ENCODE assay signal across 9 mouse cellular contexts in genomic region chr13:71507956-71508401, GRCm38 (mm10).
DNase-seq lines count a peak whose midpoint lies in the region; ATAC-seq and TF ChIP-seq lines count a peak whose summit lies in the region.
"Had no signal": no experiment of that assay in that cellular context is flagged by ENCODE, and none has a peak within 500 bp of the region (broad histone marks: within the 10 kb centered on the region; RNA-seq: fewer than 3 reads in every experiment).

No protein-coding gene starts in this region.

- 10% methylated on average over 9 of the region's 9 CpGs for WGBS in hindbrain, embryonic 11.5 days
- WGBS in stomach, postnatal 0 days, result 13% methylated on average over 9 of the region's 9 CpGs

- no peaks in the 10 kb centered on the region for H3K36me3 ChIP-seq in hindbrain, embryonic 11.5 days (ENCODE audit: control insufficient read depth, insufficient read depth, low read length)
- no peaks in the 10 kb centered on the region for H3K36me3 ChIP-seq in stomach, postnatal 0 days (ENCODE audit: control insufficient read depth, insufficient read depth, low read length)
- H3K36me3 ChIP-seq: lung, embryonic 15.5 days had no signal

- peak overlapping the region; percentile 19 for H3K4me2 ChIP-seq in hindbrain, embryonic 11.5 days (replicated peaks; ENCODE audit: low read depth, low read length)
- H3K4me2 ChIP-seq in stomach, postnatal 0 days (replicated peaks; ENCODE audit: low read depth), result no peak overlapping the region
- H3K4me2 ChIP-seq: lung, embryonic 15.5 days had no signal

- no peak overlapping the region for H3K9ac ChIP-seq in hindbrain, embryonic 11.5 days (ENCODE audit: low read depth, low read length)
- no peak overlapping the region for H3K9ac ChIP-seq in stomach, postnatal 0 days (ENCODE audit: low read length)
- H3K9ac ChIP-seq: lung, embryonic 15.5 days had no signal

- peaks cover 5% of the 10 kb centered on the region; the same call in 1 of the 2 replicates for H3K4me1 ChIP-seq in hindbrain, embryonic 11.5 days (replicated peaks; ENCODE audit: control insufficient read depth, insufficient read depth, low read length)
- 0 out of 2 replicates have a peak, but pooled peaks cover 4% of the 10 kb centered on the region for H3K4me1 ChIP-seq in stomach, postnatal 0 days (replicated peaks; ENCODE audit: control insufficient read depth, insufficient read depth)

- intact Hi-C loops in heart, postnatal 25 days (cut with DNase I), result no loop called here

- peak; percentile 53 to 61 for DNase-seq in right cerebral cortex, postnatal 10 days (ENCODE audit: low spot score in 2 of 2)
- DNase-seq in right cerebral cortex, postnatal 25 days, result no peak
- peak; percentile 48 for DNase-seq in hindbrain, embryonic 11.5 days (ENCODE audit: low spot score)
- peak; percentile 43 to 71 for DNase-seq in kidney, postnatal 4 days
- DNase-seq in stomach, postnatal 0 days (ENCODE audit: low spot score), result peak; percentile 21
- DNase-seq in urinary bladder, postnatal 14 days (ENCODE audit: low spot score), result no peak
- no peak for DNase-seq in ovary, postnatal 14 days (ENCODE audit: low spot score)
- DNase-seq in heart, postnatal 25 days (ENCODE audit: low spot score), result no peak

- no peaks in the 10 kb centered on the region for H3K9me3 ChIP-seq in hindbrain, embryonic 11.5 days (ENCODE audit: control insufficient read depth, low read length)
- H3K9me3 ChIP-seq in stomach, postnatal 0 days (ENCODE audit: control insufficient read depth, low read length), result no peaks in the 10 kb centered on the region
- H3K9me3 ChIP-seq: lung, embryonic 15.5 days had no signal

- no peak for TF ChIP-seq EP300 in stomach, postnatal 0 days (optimal IDR thresholded peaks at IDR 0.05)

- peak; percentile 83 for ATAC-seq in hindbrain, embryonic 11.5 days (ENCODE audit: low FRiP score)
- ATAC-seq in stomach, postnatal 0 days (ENCODE audit: low FRiP score, low TSS enrichment), result no peak

- no peak for TF ChIP-seq CTCF in stomach, postnatal 0 days (IDR thresholded peaks at IDR 0.05; ENCODE audit: low read depth)

- peak overlapping the region; percentile 55 for H3K27ac ChIP-seq in hindbrain, embryonic 11.5 days (ENCODE audit: low read depth, low read length)
- H3K27ac ChIP-seq in stomach, postnatal 0 days (replicated peaks), result no peak overlapping the region
- H3K27ac ChIP-seq: lung, embryonic 15.5 days had no signal

- 0 out of 2 replicates have a peak, but pooled peaks cover 2% of the 10 kb centered on the region for H3K27me3 ChIP-seq in hindbrain, embryonic 11.5 days (ENCODE audit: control insufficient read depth, insufficient read depth, low read length)
- H3K27me3 ChIP-seq in stomach, postnatal 0 days (ENCODE audit: control insufficient read depth, insufficient read depth, low read length), result no peaks in the 10 kb centered on the region
- H3K27me3 ChIP-seq: lung, embryonic 15.5 days had no signal

- H3K4me3 ChIP-seq in hindbrain, embryonic 11.5 days (ENCODE audit: low read depth, low read length), result no peak overlapping the region
- no peak overlapping the region for H3K4me3 ChIP-seq in stomach, postnatal 0 days (ENCODE audit: low read depth, low read length)
- H3K4me3 ChIP-seq: lung, embryonic 15.5 days had no signal

Comparison
In these comparisons a context has a peak if more than half of its experiments do, and no peak if none do; other contexts are left out.
1. DNase-seq: peak in right cerebral cortex, postnatal 10 days (2 of 2), hindbrain, embryonic 11.5 days (single experiment), kidney, postnatal 4 days (2 of 2) and stomach, postnatal 0 days (single experiment); none in right cerebral cortex, postnatal 25 days (single experiment), urinary bladder, postnatal 14 days (single experiment), ovary, postnatal 14 days (single experiment) and heart, postnatal 25 days (single experiment).